Mouse (Mus musculus): ENCODE data around the gene Gna11. TPM values are rescaled to one million over a fixed set of nuclear protein-coding genes. Genes with fewer than 3 reads are reported as not detected.

The Gna11 gene
- 75.2 and 76.3 TPM in 2 replicates for polyA plus RNA-seq (2016; fragmentation: Nextera tagmentation; extraction: Ambion mirVana)

- peaks cover 5% of the 10 kb centered on the region; the same call in 1 of the 2 replicates for H3K36me3 ChIP-seq
- no peaks in the 10 kb centered on the region for H3K27me3 ChIP-seq
- H3K4me1 ChIP-seq: peaks cover 38% of the 10 kb centered on the region
- peak within 1 kb of the TSS; percentile 94 for H3K4me3 ChIP-seq
- no peaks in the 10 kb centered on the region for H3K9me3 ChIP-seq (replicated peaks)
- peak within 1 kb of the TSS; percentile 96 for H3K9ac ChIP-seq
- H3K27ac ChIP-seq: peak within 1 kb of the TSS; percentile 90
- peak; percentile 96 for ATAC-seq (ENCODE audit: low FRiP score)
- H3K4me2 ChIP-seq (replicated peaks): peak within 1 kb of the TSS; percentile 98
- WGBS: 2% methylated on average over 33 of the region's 59 CpGs
Observed at GRCm38 (mm10) chr10:81545161-81545747, at the start of gene Gna11. Gene Gna11, minus strand, starts transcription at chr10:81545190.

GRCm38 (mm10) chr10:81593935-81594334 is 48.9 kb upstream of the Gna11 start:
- no peak overlapping the region for H3K27ac ChIP-seq
- no peaks in the 10 kb centered on the region for H3K36me3 ChIP-seq
- no peak overlapping the region for H3K4me3 ChIP-seq
- H3K27me3 ChIP-seq: peaks cover 94% of the 10 kb centered on the region
- 76% methylated on average over 18 of the region's 18 CpGs for whole genome bisulfite sequencing
- no peak overlapping the region for H3K9ac ChIP-seq
- no peak for ATAC-seq (ENCODE audit: low FRiP score)
- H3K4me1 ChIP-seq: peaks cover 37% of the 10 kb centered on the region
- no peak overlapping the region for H3K4me2 ChIP-seq (replicated peaks)
- H3K9me3 ChIP-seq (replicated peaks): no peaks in the 10 kb centered on the region

GRCm38 (mm10) chr10:81593223-81593622 is 48.2 kb upstream of the Gna11 start:
- H3K9ac ChIP-seq: no peak overlapping the region
- ATAC-seq (ENCODE audit: low FRiP score): no peak
- no peaks in the 10 kb centered on the region for H3K36me3 ChIP-seq
- peaks cover 90% of the 10 kb centered on the region for H3K27me3 ChIP-seq
- H3K27ac ChIP-seq: no peak overlapping the region
- no peaks in the 10 kb centered on the region for H3K9me3 ChIP-seq (replicated peaks)
- no peak overlapping the region for H3K4me2 ChIP-seq (replicated peaks)
- H3K4me3 ChIP-seq: no peak overlapping the region
- WGBS: 74% methylated on average over 4 of the region's 4 CpGs
- H3K4me1 ChIP-seq: peaks cover 32% of the 10 kb centered on the region

- WGBS: 83% methylated on average over 7 of the region's 7 CpGs
- peaks cover 27% of the 10 kb centered on the region for H3K4me1 ChIP-seq
- peaks cover 3% of the 10 kb centered on the region; the same call in 1 of the 2 replicates for H3K36me3 ChIP-seq
- H3K4me3 ChIP-seq: no peak overlapping the region
- no peak overlapping the region for H3K27ac ChIP-seq
- peaks cover 86% of the 10 kb centered on the region for H3K27me3 ChIP-seq
- no peak overlapping the region for H3K9ac ChIP-seq
- no peak overlapping the region for H3K4me2 ChIP-seq (replicated peaks)
- no peak for ATAC-seq (ENCODE audit: low FRiP score)
- no peaks in the 10 kb centered on the region for H3K9me3 ChIP-seq (replicated peaks)
Observed at GRCm38 (mm10) chr10:81592631-81593030, 47.6 kb upstream of the Gna11 start.

GRCm38 (mm10) chr10:81591846-81592245 is 46.9 kb upstream of the Gna11 start:
- Histone ChIP-seq H3K9ac (no peak overlapping the region), H3K4me3 (no peak overlapping the region), H3K9me3 (replicated peaks) (no peaks in the 10 kb centered on the region), H3K27me3 (peaks cover 86% of the 10 kb centered on the region), H3K4me1 (peaks cover 19% of the 10 kb centered on the region), H3K4me2 (replicated peaks) (no peak overlapping the region), H3K36me3 (peaks cover 6% of the 10 kb centered on the region; the same call in 1 of the 2 replicates), H3K27ac (no peak overlapping the region)
- ATAC-seq (ENCODE audit: low FRiP score): no peak
- 75% methylated on average over 9 of the region's 9 CpGs for WGBS

GRCm38 (mm10) chr10:81588739-81589138 is 43.7 kb upstream of the Gna11 start:
- no peak for ATAC-seq (ENCODE audit: low FRiP score)
- Histone ChIP-seq H3K27ac (no peak overlapping the region), H3K9me3 (replicated peaks) (no peaks in the 10 kb centered on the region), H3K4me1 (no peaks in the 10 kb centered on the region), H3K9ac (no peak overlapping the region), H3K4me2 (replicated peaks) (no peak overlapping the region), H3K36me3 (peaks cover 6% of the 10 kb centered on the region; the same call in 1 of the 2 replicates), H3K27me3 (peaks cover 76% of the 10 kb centered on the region), H3K4me3 (no peak overlapping the region)
- 61% methylated on average over 7 of the region's 7 CpGs for WGBS

GRCm38 (mm10) chr10:81583347-81583746 is 38.4 kb upstream of the Gna11 start:
- ATAC-seq (ENCODE audit: low FRiP score): no peak
- Histone ChIP-seq H3K4me2 (replicated peaks) (no peak overlapping the region), H3K9me3 (replicated peaks) (no peaks in the 10 kb centered on the region), H3K4me1 (peaks cover 29% of the 10 kb centered on the region), H3K36me3 (peaks cover 6% of the 10 kb centered on the region; the same call in 1 of the 2 replicates), H3K9ac (no peak overlapping the region), H3K27me3 (peaks cover 79% of the 10 kb centered on the region), H3K27ac (no peak overlapping the region), H3K4me3 (no peak overlapping the region)
- 39% methylated on average over 6 of the region's 6 CpGs for WGBS

GRCm38 (mm10) chr10:81580441-81581070 is 35.6 kb upstream of the Gna11 start:
- no peaks in the 10 kb centered on the region for H3K9me3 ChIP-seq (replicated peaks)
- H3K4me1 ChIP-seq: peaks cover 36% of the 10 kb centered on the region
- H3K36me3 ChIP-seq: no peaks in the 10 kb centered on the region
- WGBS: 55% methylated on average over 24 of the region's 25 CpGs
- H3K4me3 ChIP-seq: no peak overlapping the region
- peak overlapping the region; percentile 32 for H3K9ac ChIP-seq
- H3K27ac ChIP-seq: no peak overlapping the region
- no peak overlapping the region for H3K4me2 ChIP-seq (replicated peaks)
- H3K27me3 ChIP-seq: peaks cover 83% of the 10 kb centered on the region
- ATAC-seq (ENCODE audit: low FRiP score): no peak

GRCm38 (mm10) chr10:81579967-81580366 is 35.0 kb upstream of the Gna11 start:
- Histone ChIP-seq H3K4me2 (replicated peaks) (no peak overlapping the region), H3K4me1 (peaks cover 42% of the 10 kb centered on the region), H3K4me3 (no peak overlapping the region), H3K36me3 (no peaks in the 10 kb centered on the region), H3K9ac (peak overlapping the region; percentile 32), H3K27ac (no peak overlapping the region), H3K27me3 (peaks cover 85% of the 10 kb centered on the region), H3K9me3 (replicated peaks) (no peaks in the 10 kb centered on the region)
- 73% methylated on average over 4 of the region's 4 CpGs for WGBS
- no peak for ATAC-seq (ENCODE audit: low FRiP score)

GRCm38 (mm10) chr10:81575695-81576094 is 30.7 kb upstream of the Gna11 start:
- ATAC-seq (ENCODE audit: low FRiP score): no peak
- H3K9ac ChIP-seq: peak overlapping the region; percentile 69
- H3K4me1 ChIP-seq: peaks cover 47% of the 10 kb centered on the region
- H3K4me3 ChIP-seq: peak overlapping the region; percentile 51
- peak overlapping the region; percentile 77 for H3K4me2 ChIP-seq (replicated peaks)
- H3K9me3 ChIP-seq (replicated peaks): no peaks in the 10 kb centered on the region
- peaks cover 83% of the 10 kb centered on the region for H3K27me3 ChIP-seq
- H3K27ac ChIP-seq: peak overlapping the region; percentile 48; the same call in 1 of the 2 replicates
- H3K36me3 ChIP-seq: no peaks in the 10 kb centered on the region
- under 1% methylated on average over 6 of the region's 6 CpGs for WGBS

GRCm38 (mm10) chr10:81575208-81575631 is 30.2 kb upstream of the Gna11 start:
- peak overlapping the region; percentile 51 for H3K4me3 ChIP-seq
- peaks cover 47% of the 10 kb centered on the region for H3K4me1 ChIP-seq
- peaks cover 78% of the 10 kb centered on the region for H3K27me3 ChIP-seq
- H3K9ac ChIP-seq: peak overlapping the region; percentile 69
- H3K27ac ChIP-seq: peak overlapping the region; percentile 48; the same call in 1 of the 2 replicates
- under 1% methylated on average over 29 of the region's 30 CpGs for WGBS
- no peaks in the 10 kb centered on the region for H3K9me3 ChIP-seq (replicated peaks)
- no peak for ATAC-seq (ENCODE audit: low FRiP score)
- no peaks in the 10 kb centered on the region for H3K36me3 ChIP-seq
- H3K4me2 ChIP-seq (replicated peaks): peak overlapping the region; percentile 77

GRCm38 (mm10) chr10:81574081-81575056 is 29.4 kb upstream of the Gna11 start, which contains the start of gene Tle2:
Gene Tle2, plus strand, starts transcription at chr10:81574561.
- 20% methylated on average over 10 of the region's 10 CpGs for WGBS
- no peak for ATAC-seq (ENCODE audit: low FRiP score)
- Histone ChIP-seq H3K27ac (peak within 1 kb of the TSS; percentile 48; the same call in 1 of the 2 replicates), H3K4me2 (replicated peaks) (peak within 1 kb of the TSS; percentile 77), H3K36me3 (no peaks in the 10 kb centered on the region), H3K9me3 (replicated peaks) (no peaks in the 10 kb centered on the region), H3K9ac (peak within 1 kb of the TSS; percentile 69), H3K4me3 (peak within 1 kb of the TSS; percentile 51), H3K27me3 (peaks cover 74% of the 10 kb centered on the region), H3K4me1 (peaks cover 54% of the 10 kb centered on the region)

Measured in hindbrain, embryonic 12.5 days (tissue).